Mouse (Mus musculus) right cerebral cortex, adult 18-20 months (tissue): ENCODE results near the gene Spata22.
"Not testable (repeated sequence)": the region's sequence is repeated elsewhere in the genome, so short reads cannot be mapped to it uniquely, and the experiment has no call there.

ENCODE experiments used
- DNase-seq: peaks from one replicate; pipeline ENCODE4 v3.0.0; 2022; ENCODE audit warnings: mixed read lengths

Spata22 gene

GRCm38 (mm10) chr11:73329442-73329841 lies at the start of gene Spata22, which contains the start of the genes Aspa and Gm49340:
TSS of gene Spata22 (plus strand) at chr11:73329741.
TSS of gene Aspa (minus strand) at chr11:73329596.
TSS of gene Gm49340 (plus strand) at chr11:73329741.
- DNase-seq: no peak

- DNase-seq: no peak
Observed at GRCm38 (mm10) chr11:73280710-73281109, 48.8 kb upstream of the Spata22 start.

- peak; percentile 80 for DNase-seq
Observed at GRCm38 (mm10) chr11:73281528-73282027, 48.0 kb upstream of the Spata22 start.

GRCm38 (mm10) chr11:73283369-73283768 lies 46.2 kb upstream of the Spata22 start:
- DNase-seq: no peak

GRCm38 (mm10) chr11:73283926-73284325 lies 45.6 kb upstream of the Spata22 start:
- DNase-seq: no peak

- DNase-seq: peak; percentile 32
Observed at GRCm38 (mm10) chr11:73284351-73284750, 45.2 kb upstream of the Spata22 start.

GRCm38 (mm10) chr11:73289621-73290020 lies 39.9 kb upstream of the Spata22 start:
- DNase-seq: no peak

- DNase-seq: no peak
Observed at GRCm38 (mm10) chr11:73303123-73303522, 26.4 kb upstream of the Spata22 start.

- DNase-seq: no peak
Observed at GRCm38 (mm10) chr11:73315961-73316360, 13.6 kb upstream of the Spata22 start.

GRCm38 (mm10) chr11:73318581-73318980 lies 11.0 kb upstream of the Spata22 start:
- DNase-seq: not testable (repeated sequence)

GRCm38 (mm10) chr11:73321064-73321463 lies 8.5 kb upstream of the Spata22 start:
- not testable (repeated sequence) for DNase-seq

GRCm38 (mm10) chr11:73323906-73324830 lies 5.4 kb upstream of the Spata22 start:
- DNase-seq: no peak

GRCm38 (mm10) chr11:73326485-73326886 lies 3.1 kb upstream of the Spata22 start:
- no peak for DNase-seq

- peak; percentile 8 for DNase-seq
Observed at GRCm38 (mm10) chr11:73327361-73327760, 2.2 kb upstream of the Spata22 start.

GRCm38 (mm10) chr11:73333357-73333756 lies 3.8 kb downstream of the Spata22 start:
- DNase-seq: no peak

GRCm38 (mm10) chr11:73336919-73337318 lies 7.4 kb downstream of the Spata22 start:
- DNase-seq: no peak

GRCm38 (mm10) chr11:73350483-73350882 lies 20.9 kb downstream of the Spata22 start, which contains the start of gene Olfr20:
TSS of gene Olfr20 (plus strand) at chr11:73350783.
- DNase-seq: no peak

- DNase-seq: no peak
Observed at GRCm38 (mm10) chr11:73370946-73371345, 41.4 kb downstream of the Spata22 start, which contains the start of gene Olfr376. TSS of gene Olfr376 (plus strand) at chr11:73371246.

GRCm38 (mm10) chr11:73395374-73395773 lies 65.8 kb downstream of the Spata22 start:
- DNase-seq: no peak
